Mouse (Mus musculus) myocyte (in vitro differentiated cells): ENCODE results near the gene Gm20388. TPM values are rescaled to one million over a fixed set of nuclear protein-coding genes. Genes with fewer than 3 reads are reported as not detected.

Experiments
- H3K27me3 ChIP-seq: one replicate; pipeline ENCODE4 v1.6.1; 2011; ENCODE audit not compliant: control insufficient read depth, insufficient read depth, insufficient read length
- H3K36me3 ChIP-seq: one replicate; pipeline ENCODE4 v1.6.1; 2011; ENCODE audit not compliant: control insufficient read depth, insufficient read depth
- H3K4me2 ChIP-seq: one replicate; pipeline ENCODE4 v1.6.1; 2011; ENCODE audit warnings: low read depth, control low read depth
- H3K4me3 ChIP-seq: one replicate; pipeline ENCODE4 v1.5.1; 2011; ENCODE audit warnings: mild to moderate bottlenecking, control low read depth, moderate library complexity
- H3K79me2 ChIP-seq: one replicate; pipeline ENCODE4 v1.6.1; 2011; ENCODE audit not compliant: control insufficient read depth, insufficient read depth
- H3ac ChIP-seq: one replicate; pipeline ENCODE4 v1.6.1; 2011; ENCODE audit not compliant: control insufficient read depth, insufficient read length
- CEBPB ChIP-seq: IDR thresholded peaks from 2 replicates; pipeline ENCODE4 v1.6.1; 2011; ENCODE audit warnings: mild to moderate bottlenecking, moderate library complexity; ENCODE audit not compliant: poor library complexity, insufficient read depth, severe bottlenecking
- E2F4 ChIP-seq: IDR thresholded peaks from one replicate; pipeline ENCODE4 v1.6.1; 2011; ENCODE audit warnings: mild to moderate bottlenecking, control low read depth, moderate library complexity; ENCODE audit not compliant: insufficient read depth
- MAX ChIP-seq: IDR thresholded peaks from one replicate; pipeline ENCODE4 v1.6.1; 2011; ENCODE audit warnings: low read depth, mild to moderate bottlenecking, control low read depth
- MYOD1 ChIP-seq, 3 experiments: IDR thresholded peaks; one replicate each; pipeline ENCODE4 v1.6.1; 2011; ENCODE audit warnings: control low read depth in 2 of 3, low read depth in 2 of 3, mild to moderate bottlenecking in 2 of 3, moderate library complexity in 1 of 3; ENCODE audit not compliant: insufficient read length in 2 of 3, control insufficient read depth in 1 of 3
- MYOG ChIP-seq, 3 experiments: IDR thresholded peaks; one replicate each; pipeline ENCODE4 v1.6.1; 2011; ENCODE audit warnings: control low read depth in 2 of 3, low read depth in 2 of 3, mild to moderate bottlenecking in 2 of 3; ENCODE audit not compliant: insufficient read length in 2 of 3, control insufficient read depth in 1 of 3, insufficient read depth in 1 of 3
- POLR2A ChIP-seq: IDR thresholded peaks from one replicate; pipeline ENCODE4 v1.6.1; 2011; ENCODE audit warnings: low read depth, mild to moderate bottlenecking, control low read depth, moderate library complexity; ENCODE audit not compliant: insufficient read length
- POLR2AphosphoS2 ChIP-seq: IDR thresholded peaks from one replicate; pipeline ENCODE4 v1.6.1; 2011; ENCODE audit warnings: low read depth, control low read depth; ENCODE audit not compliant: insufficient read length
- REST ChIP-seq: IDR thresholded peaks from one replicate; pipeline ENCODE4 v1.6.1; 2011; ENCODE audit warnings: mild to moderate bottlenecking, control low read depth, moderate library complexity; ENCODE audit not compliant: insufficient read depth, insufficient read length
- SRF ChIP-seq: IDR thresholded peaks from one replicate; pipeline ENCODE4 v1.6.1; 2011; ENCODE audit warnings: low read depth; ENCODE audit not compliant: control insufficient read depth, insufficient read length
- TCF12 ChIP-seq: IDR thresholded peaks from one replicate; pipeline ENCODE4 v1.6.1; 2011; ENCODE audit warnings: mild to moderate bottlenecking, control low read depth; ENCODE audit not compliant: poor library complexity, insufficient read depth, severe bottlenecking
- TCF3 ChIP-seq: IDR thresholded peaks from one replicate; pipeline ENCODE4 v1.6.1; 2011; ENCODE audit warnings: low read depth, control low read depth; ENCODE audit not compliant: insufficient read length
- USF1 ChIP-seq: IDR thresholded peaks from one replicate; pipeline ENCODE4 v1.6.1; 2011; ENCODE audit warnings: low read depth, mild to moderate bottlenecking, control low read depth, moderate library complexity
- polyA plus RNA-seq: library from polyadenylated mRNA; unstranded; fragments of >200 nt; fragmentation: generic; extraction: Trizol; gene quantifications from one replicate; pipeline ENCODE4 v1.2.1, GENCODE M21; 2012; ENCODE audit warnings: missing spikeins

Gene Gm20388
- polyA plus RNA-seq, 1 experiment, result 15.3 TPM

GRCm38 (mm10) chr8:122149045-122149444 is 2238.4 kb downstream of the Gm20388 start:
- Histone ChIP-seq H3K36me3 (no peaks in the 10 kb centered on the region), H3K4me3 (no peak overlapping the region), H3K27me3 (no peaks in the 10 kb centered on the region), H3ac (no peak overlapping the region), H3K4me2 (no peak overlapping the region), H3K79me2 (no peaks in the 10 kb centered on the region)
- TF ChIP-seq MYOG (IDR thresholded peaks at IDR 0.05; ENCODE audit: control insufficient read depth in 1 of 3, insufficient read depth in 1 of 3, insufficient read length in 2 of 3, low read depth in 2 of 3) (no peak), MAX (no peak), CEBPB (no peak), SRF (no peak), E2F4 (no peak), MYOD1 (IDR thresholded peaks at IDR 0.05; ENCODE audit: control insufficient read depth in 1 of 3, insufficient read length in 2 of 3, low read depth in 2 of 3) (no peak), REST (no peak), TCF12 (no peak), POLR2AphosphoS2 (no peak), TCF3 (no peak), USF1 (no peak), POLR2A (no peak)

- Histone ChIP-seq H3K4me3 (no peak overlapping the region), H3ac (no peak overlapping the region), H3K79me2 (no peaks in the 10 kb centered on the region), H3K4me2 (no peak overlapping the region), H3K36me3 (no peaks in the 10 kb centered on the region), H3K27me3 (no peaks in the 10 kb centered on the region)
- TF ChIP-seq MYOG (IDR thresholded peaks at IDR 0.05; ENCODE audit: control insufficient read depth in 1 of 3, insufficient read depth in 1 of 3, insufficient read length in 2 of 3, low read depth in 2 of 3) (no peak), MAX (no peak), TCF12 (no peak), POLR2A (no peak), POLR2AphosphoS2 (no peak), E2F4 (no peak), MYOD1 (IDR thresholded peaks at IDR 0.05; ENCODE audit: control insufficient read depth in 1 of 3, insufficient read length in 2 of 3, low read depth in 2 of 3) (no peak), SRF (no peak), TCF3 (no peak), CEBPB (no peak), REST (no peak)
Observed at GRCm38 (mm10) chr8:122149606-122150005, 2239.0 kb downstream of the Gm20388 start.

- no peak for TF ChIP-seq POLR2A
- TF ChIP-seq REST, result no peak
- TF ChIP-seq E2F4, result no peak
- no peak for TF ChIP-seq TCF12
- no peak for TF ChIP-seq USF1
- no peak for TF ChIP-seq MAX
- no peak for TF ChIP-seq TCF3
- no peak for TF ChIP-seq SRF
- Histone ChIP-seq H3K36me3 (no peaks in the 10 kb centered on the region), H3K27me3 (no peaks in the 10 kb centered on the region), H3ac (no peak overlapping the region), H3K4me3 (no peak overlapping the region), H3K4me2 (no peak overlapping the region), H3K79me2 (no peaks in the 10 kb centered on the region)
Observed at GRCm38 (mm10) chr8:122151541-122151940, 2240.9 kb downstream of the Gm20388 start.

GRCm38 (mm10) chr8:122155082-122155643 is 2244.5 kb downstream of the Gm20388 start:
- peak overlapping the region; percentile 79 for H3K4me2 ChIP-seq
- TF ChIP-seq MYOD1 (IDR thresholded peaks at IDR 0.05; ENCODE audit: control insufficient read depth in 1 of 3, insufficient read length in 2 of 3, low read depth in 2 of 3) (peak in 1 of 3 experiments; percentile 4), CEBPB (no peak)
- no peaks in the 10 kb centered on the region for H3K27me3 ChIP-seq

GRCm38 (mm10) chr8:122155964-122156363 is 2245.3 kb downstream of the Gm20388 start:
- Histone ChIP-seq H3K79me2 (no peaks in the 10 kb centered on the region), H3K36me3 (no peaks in the 10 kb centered on the region), H3K4me3 (no peak overlapping the region), H3ac (no peak overlapping the region), H3K27me3 (no peaks in the 10 kb centered on the region), H3K4me2 (peak overlapping the region; percentile 79)
- TF ChIP-seq TCF3 (no peak), POLR2AphosphoS2 (peak; percentile 67), E2F4 (no peak), POLR2A (peak; percentile 79)

More at GRCm38 (mm10) chr8:122155082-122155643, 2244.5 kb downstream of the Gm20388 start:
- Histone ChIP-seq H3K36me3 (no peaks in the 10 kb centered on the region), H3K4me3 (no peak overlapping the region), H3K79me2 (no peaks in the 10 kb centered on the region), H3ac (no peak overlapping the region)
